Mouse (Mus musculus): ENCODE results near the gene Speg.

Speg gene

GRCm38 (mm10) chr1:75374950-75375936 lies at the start of gene Speg:
Gene Speg, plus strand, starts transcription at chr1:75375297.
- no peak for DNase-seq (ENCODE audit: low spot score in 2 of 2)

- DNase-seq (ENCODE audit: low spot score in 2 of 2) = no peak
Measured at GRCm38 (mm10) chr1:75327461-75327860, 47.6 kb upstream of the Speg start.

GRCm38 (mm10) chr1:75331271-75331670 lies 43.8 kb upstream of the Speg start:
- no peak for DNase-seq (ENCODE audit: low spot score in 2 of 2)

- no peak for DNase-seq (ENCODE audit: low spot score in 2 of 2)
Measured at GRCm38 (mm10) chr1:75336461-75336860, 38.6 kb upstream of the Speg start.

GRCm38 (mm10) chr1:75337097-75337496 lies 38.0 kb upstream of the Speg start:
- no peak for DNase-seq (ENCODE audit: low spot score in 2 of 2)

DNA sequence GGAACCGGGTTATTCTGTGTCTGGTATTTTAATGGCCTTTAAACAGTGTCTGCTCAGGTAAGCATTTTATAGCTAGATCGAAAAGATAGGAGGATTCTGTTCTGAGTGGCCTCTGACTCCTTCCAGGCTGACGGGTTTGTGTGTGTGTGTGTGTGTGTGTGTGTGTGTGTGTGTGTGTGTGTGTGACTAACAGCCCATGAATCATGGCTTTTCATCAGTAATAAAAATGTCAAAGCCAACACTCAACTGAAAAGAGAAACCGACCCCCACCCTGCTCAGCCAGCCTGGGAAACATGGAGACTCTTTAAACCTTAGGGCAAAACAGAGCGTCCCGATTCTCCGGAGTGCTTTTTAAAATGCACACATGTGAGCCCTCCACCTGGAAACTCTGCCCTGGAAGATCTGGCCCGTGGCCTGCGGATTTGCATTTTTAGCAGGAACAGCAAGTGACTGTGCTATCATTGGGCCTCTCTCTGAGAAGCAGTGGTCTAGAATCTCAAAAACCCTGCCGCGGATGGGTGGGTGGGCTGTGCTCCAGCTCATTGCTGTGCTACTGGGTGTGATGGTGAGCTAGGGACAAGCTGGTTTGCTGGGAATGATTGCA lies 36.9 kb upstream of the Speg start:
- no peak for DNase-seq (ENCODE audit: low spot score in 2 of 2)

DNA sequence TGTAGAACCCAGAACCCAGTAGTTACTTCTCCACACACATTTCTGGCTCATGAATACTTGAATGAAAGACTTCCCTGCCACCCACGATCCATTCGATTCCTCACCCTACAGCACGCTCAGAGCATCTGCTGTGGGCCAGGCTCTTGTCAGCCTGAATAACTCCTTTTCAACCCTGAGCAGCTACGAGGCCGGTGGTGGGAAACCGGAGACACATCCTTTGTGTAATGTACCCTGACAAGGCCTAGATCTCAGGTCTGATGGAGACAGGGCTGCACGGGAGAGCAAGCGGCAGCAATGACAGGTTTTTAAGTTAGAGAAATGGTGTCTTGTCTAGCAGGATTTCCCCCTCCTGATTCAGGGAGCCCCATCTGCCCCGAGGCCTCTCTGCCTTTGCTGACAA lies 35.8 kb upstream of the Speg start:
- DNase-seq (ENCODE audit: low spot score in 2 of 2) = peak in 1 of 2 experiments; percentile 30

GRCm38 (mm10) chr1:75340519-75340918 lies 34.6 kb upstream of the Speg start:
- DNase-seq (ENCODE audit: low spot score in 2 of 2) = no peak

DNA sequence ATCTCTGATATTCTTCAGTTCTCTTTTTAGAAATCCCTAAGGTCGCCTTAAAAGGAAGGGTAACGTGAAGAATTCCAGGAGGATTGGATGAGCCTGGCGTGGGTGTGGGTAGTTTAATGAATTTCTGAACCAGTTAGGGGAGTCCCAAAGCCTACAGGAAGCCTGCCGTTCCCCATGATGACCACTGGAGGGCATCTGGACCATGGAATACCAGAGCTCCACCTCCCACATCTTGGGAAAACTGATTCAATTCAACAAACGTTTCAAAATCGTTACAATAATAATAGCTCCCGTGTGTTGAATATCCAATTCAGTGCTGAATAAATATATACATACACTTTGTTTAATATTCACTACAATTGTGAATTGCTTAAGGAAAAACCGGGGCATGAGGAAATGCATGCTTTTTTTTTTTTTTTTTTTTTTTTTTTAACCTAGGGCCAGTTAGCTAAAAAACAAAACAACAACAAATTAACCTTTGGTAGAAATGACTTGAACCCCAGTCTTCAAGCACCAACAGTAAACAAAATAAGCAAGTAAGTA lies 32.2 kb upstream of the Speg start:
- peak; percentile 65 to 78 for DNase-seq (ENCODE audit: low spot score in 2 of 2)

- DNase-seq (ENCODE audit: low spot score in 2 of 2) = no peak
Measured at GRCm38 (mm10) chr1:75344291-75345035, 30.6 kb upstream of the Speg start.

DNA sequence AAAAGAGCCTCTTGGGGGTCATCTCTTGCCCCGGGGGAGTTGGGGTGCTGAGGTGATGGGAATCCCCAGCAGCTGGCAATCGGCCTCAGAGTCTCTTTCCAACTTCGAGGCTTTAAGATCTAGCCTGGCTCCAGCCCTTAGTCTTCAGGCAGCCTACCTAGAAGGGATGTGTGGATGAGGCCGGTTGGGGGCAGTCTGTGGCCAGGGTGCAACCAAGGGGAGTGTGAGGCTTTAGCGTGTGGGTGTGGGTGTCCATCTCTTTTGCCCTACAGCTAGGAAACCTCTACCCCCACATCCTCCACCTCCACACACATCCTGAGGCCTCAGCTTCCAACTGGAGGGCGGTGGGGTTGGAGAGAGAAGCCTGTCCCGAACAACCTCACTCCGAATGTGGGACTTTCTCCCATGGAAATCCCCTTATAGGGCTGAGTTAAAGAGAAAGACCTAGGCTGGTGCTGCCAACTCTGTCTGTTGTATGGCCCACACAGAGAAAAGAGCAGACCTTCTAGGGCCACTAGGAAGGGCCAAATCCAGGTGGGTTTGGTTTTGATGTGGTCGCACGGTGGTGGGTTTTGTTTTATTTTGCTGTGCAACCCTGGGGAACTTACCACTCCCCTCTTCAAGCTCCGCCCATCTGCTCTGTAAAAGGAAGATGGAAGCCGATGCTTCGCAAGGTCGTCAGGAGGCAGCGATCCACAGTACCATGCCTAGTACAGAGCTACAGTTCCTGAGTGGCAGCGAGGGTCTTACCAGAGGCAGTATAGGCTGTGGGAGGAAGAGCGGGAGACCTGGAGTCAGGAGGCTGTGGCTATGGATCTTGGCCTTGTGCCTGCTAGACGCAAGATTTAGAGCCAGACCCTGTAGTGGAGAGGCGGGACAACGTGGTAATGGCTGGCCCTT lies 29.8 kb upstream of the Speg start:
- no peak for DNase-seq (ENCODE audit: low spot score in 2 of 2)

DNA sequence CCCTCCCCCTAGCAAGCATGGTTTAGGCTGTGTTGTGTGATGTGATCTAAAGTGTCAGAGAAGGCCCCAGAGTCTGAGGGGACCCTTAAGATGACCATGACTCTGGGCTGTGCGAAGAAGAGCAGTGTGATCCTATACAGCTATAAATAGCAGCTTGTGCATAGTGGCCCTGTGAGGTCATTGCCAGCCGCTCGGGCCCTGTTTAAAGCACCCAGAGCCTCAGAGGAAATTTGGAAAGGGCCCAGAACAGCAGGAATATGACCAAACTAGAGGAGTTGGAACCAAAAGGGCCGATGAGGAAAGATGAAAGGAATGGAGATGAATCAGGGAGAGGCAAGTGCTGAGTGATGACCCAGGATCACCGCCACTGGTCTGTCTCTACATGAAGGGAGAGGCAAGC lies 27.8 kb upstream of the Speg start:
- no peak for DNase-seq (ENCODE audit: low spot score in 2 of 2)

- DNase-seq (ENCODE audit: low spot score in 2 of 2) = no peak
Measured at GRCm38 (mm10) chr1:75349275-75349674, 25.8 kb upstream of the Speg start.

DNA sequence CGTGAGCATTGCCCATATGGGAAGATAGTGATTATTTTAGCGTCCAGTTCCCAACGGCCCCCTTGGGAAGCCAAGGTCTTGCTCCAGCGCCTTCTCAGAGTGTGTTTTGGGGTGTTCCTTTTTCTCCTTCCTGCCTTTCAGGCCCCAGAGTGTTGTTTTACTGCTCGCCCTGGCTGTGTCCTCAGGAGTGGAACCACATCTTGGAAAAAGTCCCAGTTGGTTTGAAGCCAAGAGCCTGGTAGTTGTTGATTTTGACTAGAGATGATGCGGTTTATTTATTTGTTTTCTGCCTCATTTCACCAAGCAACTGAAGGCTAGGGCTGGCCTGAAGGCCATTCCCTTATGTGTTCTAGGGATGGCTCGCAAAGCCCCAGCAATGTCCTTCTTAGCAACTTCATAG lies 17.8 kb upstream of the Speg start:
- DNase-seq (ENCODE audit: low spot score in 2 of 2) = no peak

DNA sequence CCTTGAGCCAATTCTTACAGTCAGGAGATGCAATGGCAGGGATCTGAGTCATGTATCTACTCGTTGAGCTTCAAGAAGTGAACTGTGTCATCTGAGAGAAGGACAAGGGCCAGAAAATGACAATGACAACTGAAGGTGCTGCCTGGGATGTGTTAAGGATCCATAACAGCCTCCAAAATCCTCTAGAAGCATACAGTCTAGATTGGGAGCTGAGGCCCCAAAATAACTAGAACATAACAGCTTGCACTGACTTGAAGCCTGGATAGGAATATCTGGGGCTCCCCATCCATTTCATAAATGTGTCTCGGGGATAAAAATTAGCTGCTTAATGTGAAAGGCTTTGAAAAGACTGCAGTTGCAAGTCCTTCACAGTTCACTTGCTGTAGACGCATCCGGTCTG lies 17.1 kb upstream of the Speg start:
- DNase-seq (ENCODE audit: low spot score in 2 of 2) = no peak

- peak; percentile 62 to 63 for DNase-seq (ENCODE audit: low spot score in 2 of 2)
Measured at GRCm38 (mm10) chr1:75359346-75359745, 15.8 kb upstream of the Speg start.

DNA sequence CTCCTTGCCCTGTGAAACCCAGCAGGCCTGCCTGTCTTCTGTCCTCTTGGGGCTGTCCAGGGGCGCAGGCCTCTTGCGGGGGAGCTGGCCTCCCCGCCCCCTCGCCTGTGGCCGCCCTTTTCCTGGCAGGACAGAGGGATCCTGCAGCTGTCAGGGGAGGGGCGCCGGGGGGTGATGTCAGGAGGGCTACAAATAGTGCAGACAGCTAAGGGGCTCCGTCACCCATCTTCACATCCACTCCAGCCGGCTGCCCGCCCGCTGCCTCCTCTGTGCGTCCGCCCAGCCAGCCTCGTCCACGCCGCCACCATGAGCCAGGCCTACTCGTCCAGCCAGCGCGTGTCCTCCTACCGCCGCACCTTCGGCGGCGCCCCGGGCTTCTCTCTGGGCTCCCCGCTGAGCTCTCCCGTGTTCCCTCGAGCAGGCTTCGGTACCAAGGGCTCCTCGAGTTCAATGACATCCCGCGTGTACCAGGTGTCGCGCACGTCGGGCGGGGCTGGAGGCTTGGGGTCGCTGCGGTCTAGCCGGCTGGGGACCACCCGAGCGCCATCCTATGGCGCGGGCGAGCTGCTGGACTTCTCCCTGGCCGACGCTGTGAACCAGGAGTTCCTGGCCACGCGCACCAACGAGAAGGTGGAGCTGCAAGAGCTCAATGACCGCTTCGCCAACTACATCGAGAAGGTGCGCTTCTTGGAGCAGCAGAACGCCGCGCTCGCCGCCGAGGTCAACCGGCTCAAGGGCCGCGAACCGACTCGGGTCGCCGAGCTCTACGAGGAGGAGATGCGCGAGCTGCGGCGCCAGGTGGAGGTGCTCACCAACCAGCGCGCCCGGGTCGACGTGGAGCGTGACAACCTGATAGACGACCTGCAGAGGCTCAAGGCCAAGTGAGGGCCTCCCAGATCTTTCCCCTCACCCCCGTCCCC lies 14.7 kb upstream of the Speg start, which contains the start of gene Des:
Des (plus strand) TSS at position 218 of the 920 bp plus-strand sequence.
- no peak for DNase-seq (ENCODE audit: low spot score in 2 of 2)

GRCm38 (mm10) chr1:75361123-75361522 lies 14.0 kb upstream of the Speg start:
- no peak for DNase-seq (ENCODE audit: low spot score in 2 of 2)

- no peak for DNase-seq (ENCODE audit: low spot score in 2 of 2)
Measured at GRCm38 (mm10) chr1:75361750-75362149, 13.3 kb upstream of the Speg start.

DNA sequence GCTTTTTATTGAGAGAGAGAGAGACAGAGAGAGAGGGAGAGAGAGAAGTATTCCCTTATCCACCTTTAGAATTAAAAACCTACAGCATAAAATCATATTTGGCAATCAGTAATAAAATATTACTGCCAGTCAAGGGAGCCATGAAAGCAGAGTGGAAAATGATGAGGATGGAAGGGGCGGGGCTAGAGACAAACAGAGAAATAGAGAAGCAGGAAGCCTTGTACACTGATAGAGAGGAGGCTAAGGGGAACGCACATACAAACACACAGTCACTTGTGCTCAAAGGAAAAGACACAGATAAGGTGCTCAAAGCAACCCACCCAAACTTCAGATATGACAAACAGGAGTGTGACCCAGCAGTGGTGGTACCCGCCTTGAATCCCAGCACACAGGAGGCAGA lies 11.2 kb upstream of the Speg start:
- DNase-seq (ENCODE audit: low spot score in 2 of 2) = no peak
